Mouse (Mus musculus) kidney, embryonic 16.5 days (tissue): ENCODE measurements around the gene Nmrk1. TPM values are rescaled to one million over a fixed set of nuclear protein-coding genes. Genes with fewer than 3 reads are reported as not detected.

ENCODE experiments used
- ATAC-seq: fragments of 200-750 bp; cut with Nextera tagmentation; 2 replicates; pipeline ENCODE4 v1.8.0; 2017; ENCODE audit warnings: moderate TSS enrichment; ENCODE audit not compliant: low FRiP score, low TSS enrichment
- H3K27ac ChIP-seq: fragments of 300-500 bp; sonication (generic); 2 replicates; pipeline ENCODE4 v1.5.1; 2014; ENCODE audit warnings: low read length
- H3K27me3 ChIP-seq: fragments of 300-500 bp; sonication (generic); 2 replicates; pipeline ENCODE4 v1.6.1; 2014; ENCODE audit warnings: low read length, control low read depth, mixed read lengths; ENCODE audit not compliant: insufficient read depth
- H3K36me3 ChIP-seq: fragments of 300-500 bp; sonication (generic); 2 replicates; pipeline ENCODE4 v1.6.1; 2014; ENCODE audit warnings: low read length, control low read depth, mixed read lengths; ENCODE audit not compliant: insufficient read depth
- H3K4me1 ChIP-seq: fragments of 300-500 bp; sonication (generic); 2 replicates; pipeline ENCODE4 v1.6.1; 2014; ENCODE audit warnings: low read length, control low read depth, mixed read lengths; ENCODE audit not compliant: insufficient read depth
- H3K4me2 ChIP-seq: fragments of 300-500 bp; sonication (generic); replicated peaks from 2 replicates; pipeline ENCODE4 v1.6.1; 2014; ENCODE audit warnings: low read depth, low read length
- H3K4me3 ChIP-seq: fragments of 300-500 bp; sonication (generic); 2 replicates; pipeline ENCODE4 v1.5.1; 2014; ENCODE audit warnings: mild to moderate bottlenecking, low read length
- H3K9ac ChIP-seq: fragments of 300-500 bp; sonication (generic); replicated peaks from 2 replicates; pipeline ENCODE4 v1.6.1; 2014; ENCODE audit warnings: low read length
- H3K9me3 ChIP-seq: fragments of 300-500 bp; sonication (generic); 2 replicates; pipeline ENCODE4 v1.6.1; 2016; ENCODE audit warnings: low read length, control low read depth
- WGBS: fragments of 180-500 bp; shearing (Covaris S2); extraction: QIAGEN DNeasy Blood & Tissue Kit; methylation state at CpG from one replicate; pipeline ENCODE4 v1.1.7; 2014; 5-methylcytosine and 5-hydroxymethylcytosine counted together
- polyA plus RNA-seq: library from polyadenylated mRNA; unstranded; fragments of >200 nt; fragmentation: Nextera tagmentation; extraction: Ambion mirVana; gene quantifications from 2 replicates; pipeline ENCODE4 v1.2.1, GENCODE M21; 2015

The Nmrk1 gene
- polyA plus RNA-seq, 1 experiment from 2014 or later, result 29.2 TPM

DNA sequence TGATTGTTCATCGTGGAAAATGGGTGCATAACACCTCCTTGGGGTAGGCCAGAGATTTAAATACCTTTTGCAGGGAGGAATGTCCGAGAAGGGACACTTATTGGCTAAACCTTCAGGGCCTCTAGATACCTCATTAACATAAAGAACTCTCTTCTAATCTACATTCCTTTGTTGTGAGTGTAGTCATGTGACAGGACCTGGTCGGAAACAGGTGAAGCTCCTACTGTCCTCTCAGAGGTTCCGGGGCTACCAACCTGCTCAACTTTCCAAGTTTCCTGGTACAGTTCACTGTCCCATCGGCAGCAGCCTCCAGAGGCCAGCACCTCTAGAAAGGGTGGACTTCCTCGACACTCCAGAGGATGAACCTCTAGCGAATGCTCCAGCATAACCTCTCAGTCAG, 24.2 kb downstream of the Nmrk1 start:
- no peaks in the 10 kb centered on the region for H3K9me3 ChIP-seq
- WGBS, result 83% methylated on average over 7 of the region's 7 CpGs
- no peaks in the 10 kb centered on the region for H3K36me3 ChIP-seq
- peaks cover 5% of the 10 kb centered on the region; the same call in 1 of the 2 replicates for H3K4me1 ChIP-seq
- H3K27ac ChIP-seq, result no peak overlapping the region
- H3K4me3 ChIP-seq, result no peak overlapping the region
- no peak overlapping the region for H3K4me2 ChIP-seq
- H3K9ac ChIP-seq, result no peak overlapping the region
- ATAC-seq, result no peak
- H3K27me3 ChIP-seq, result no peaks in the 10 kb centered on the region

GRCm38 (mm10) chr19:18658473-18658872, 26.7 kb downstream of the Nmrk1 start:
- no peaks in the 10 kb centered on the region for H3K27me3 ChIP-seq
- 63% methylated on average over 4 of the region's 4 CpGs for WGBS
- peak; percentile 59; the same call in 1 of the 2 replicates for ATAC-seq
- H3K4me2 ChIP-seq, result no peak overlapping the region
- H3K4me3 ChIP-seq, result no peak overlapping the region
- H3K4me1 ChIP-seq, result peaks cover 5% of the 10 kb centered on the region; the same call in 1 of the 2 replicates
- no peak overlapping the region for H3K9ac ChIP-seq
- H3K9me3 ChIP-seq, result no peaks in the 10 kb centered on the region
- no peaks in the 10 kb centered on the region for H3K36me3 ChIP-seq
- H3K27ac ChIP-seq, result peak overlapping the region; percentile 8; the same call in 1 of the 2 replicates

- H3K4me3 ChIP-seq, result no peak overlapping the region
- H3K27me3 ChIP-seq, result no peaks in the 10 kb centered on the region
- no peaks in the 10 kb centered on the region for H3K9me3 ChIP-seq
- WGBS, result no CpG with 5 or more reads among the region's 1 CpGs
- no peak overlapping the region for H3K27ac ChIP-seq
- ATAC-seq, result no peak
- no peaks in the 10 kb centered on the region for H3K36me3 ChIP-seq
- peaks cover 5% of the 10 kb centered on the region; the same call in 1 of the 2 replicates for H3K4me1 ChIP-seq
- no peak overlapping the region for H3K9ac ChIP-seq
- no peak overlapping the region for H3K4me2 ChIP-seq
Measured at GRCm38 (mm10) chr19:18659349-18659748, 27.6 kb downstream of the Nmrk1 start.

GRCm38 (mm10) chr19:18660466-18660865, 28.7 kb downstream of the Nmrk1 start:
- Histone ChIP-seq H3K9ac (no peak overlapping the region), H3K4me2 (no peak overlapping the region), H3K9me3 (no peaks in the 10 kb centered on the region), H3K27me3 (no peaks in the 10 kb centered on the region), H3K4me1 (peaks cover 5% of the 10 kb centered on the region; the same call in 1 of the 2 replicates), H3K36me3 (no peaks in the 10 kb centered on the region), H3K4me3 (no peak overlapping the region), H3K27ac (no peak overlapping the region)
- WGBS, result 87% methylated on average over 3 of the region's 3 CpGs
- ATAC-seq, result no peak

GRCm38 (mm10) chr19:18661683-18662082, 29.9 kb downstream of the Nmrk1 start:
- Histone ChIP-seq H3K9ac (no peak overlapping the region), H3K4me1 (peaks cover 5% of the 10 kb centered on the region; the same call in 1 of the 2 replicates), H3K4me3 (no peak overlapping the region), H3K4me2 (no peak overlapping the region), H3K9me3 (no peaks in the 10 kb centered on the region), H3K27me3 (no peaks in the 10 kb centered on the region), H3K27ac (no peak overlapping the region), H3K36me3 (no peaks in the 10 kb centered on the region)
- WGBS, result 43% methylated on average over 1 of the region's 1 CpGs
- ATAC-seq, result no peak

DNA sequence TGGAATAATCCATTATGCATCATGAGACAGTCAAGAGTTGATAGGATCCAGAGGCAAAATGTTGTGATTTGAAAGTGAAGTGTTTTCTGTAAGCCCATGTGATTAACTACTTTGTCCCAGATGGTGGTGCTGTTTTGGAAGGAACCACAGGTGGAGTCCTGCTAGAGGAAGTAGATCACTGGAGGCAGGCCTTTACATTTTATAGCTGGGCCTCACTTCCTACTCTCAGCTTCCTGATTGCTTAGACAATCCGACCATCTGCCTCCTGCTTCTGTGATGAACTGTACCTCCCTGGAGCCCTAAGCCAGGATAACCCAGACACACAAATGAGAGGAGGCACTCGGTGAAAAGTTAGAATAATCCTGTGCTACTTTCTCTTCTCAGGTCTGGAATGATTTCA, 32.2 kb downstream of the Nmrk1 start:
- Histone ChIP-seq H3K9ac (no peak overlapping the region), H3K36me3 (no peaks in the 10 kb centered on the region), H3K27ac (no peak overlapping the region), H3K4me1 (no peaks in the 10 kb centered on the region), H3K9me3 (no peaks in the 10 kb centered on the region), H3K4me3 (no peak overlapping the region), H3K4me2 (no peak overlapping the region), H3K27me3 (no peaks in the 10 kb centered on the region)
- ATAC-seq, result no peak
- WGBS, result 59% methylated on average over 2 of the region's 2 CpGs

- no peak overlapping the region for H3K4me2 ChIP-seq
- 95% methylated on average over 7 of the region's 7 CpGs for WGBS
- no peak overlapping the region for H3K4me3 ChIP-seq
- H3K9ac ChIP-seq, result no peak overlapping the region
- ATAC-seq, result no peak
- H3K9me3 ChIP-seq, result no peaks in the 10 kb centered on the region
- peaks cover 11% of the 10 kb centered on the region for H3K4me1 ChIP-seq
- H3K36me3 ChIP-seq, result no peaks in the 10 kb centered on the region
- H3K27me3 ChIP-seq, result no peaks in the 10 kb centered on the region
- H3K27ac ChIP-seq, result no peak overlapping the region
Measured at GRCm38 (mm10) chr19:18666966-18667365, 35.2 kb downstream of the Nmrk1 start.

- H3K4me1 ChIP-seq, result peaks cover 27% of the 10 kb centered on the region
- ATAC-seq, result no peak
- WGBS, result 96% methylated on average over 7 of the region's 7 CpGs
- H3K27ac ChIP-seq, result no peak overlapping the region
- no peaks in the 10 kb centered on the region for H3K36me3 ChIP-seq
- no peak overlapping the region for H3K9ac ChIP-seq
- no peak overlapping the region for H3K4me3 ChIP-seq
- H3K27me3 ChIP-seq, result no peaks in the 10 kb centered on the region
- no peak overlapping the region for H3K4me2 ChIP-seq
- no peaks in the 10 kb centered on the region for H3K9me3 ChIP-seq
Measured at GRCm38 (mm10) chr19:18669551-18669950, 37.8 kb downstream of the Nmrk1 start.

DNA sequence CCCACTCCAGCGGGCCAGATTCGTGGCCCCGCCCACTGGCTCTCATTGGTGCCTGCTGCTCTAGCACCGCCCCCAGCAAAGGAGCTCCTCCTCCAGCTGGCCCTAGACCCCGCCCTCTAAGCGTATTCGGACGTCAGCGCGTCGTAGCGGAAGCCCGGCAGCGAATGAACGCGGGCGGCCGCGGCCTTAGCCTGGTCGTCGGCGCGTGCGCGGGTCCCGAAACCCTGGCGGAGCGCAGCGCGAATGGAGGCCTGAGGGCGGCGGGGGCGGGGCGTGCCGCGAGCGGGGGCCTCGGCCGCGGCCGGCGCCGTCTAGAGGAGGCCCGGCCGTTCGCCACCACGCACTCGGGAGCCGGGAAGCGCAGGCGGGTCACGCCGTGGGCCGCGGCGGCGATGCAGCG, 38.9 kb downstream of the Nmrk1 start, which contains the start of gene Carnmt1:
TSS of gene Carnmt1 (plus strand) at position 157 of the 400 bp plus-strand sequence.
- Histone ChIP-seq H3K9me3 (no peaks in the 10 kb centered on the region), H3K27me3 (no peaks in the 10 kb centered on the region), H3K4me1 (peaks cover 27% of the 10 kb centered on the region), H3K4me2 (peak within 1 kb of the TSS; percentile 86), H3K9ac (peak within 1 kb of the TSS; percentile 92), H3K36me3 (no peaks in the 10 kb centered on the region), H3K27ac (peak within 1 kb of the TSS; percentile 88), H3K4me3 (peak within 1 kb of the TSS; percentile 91)
- peak; percentile 98 for ATAC-seq
- WGBS, result 0% methylated on average over 40 of the region's 58 CpGs

- no peaks in the 10 kb centered on the region for H3K9me3 ChIP-seq
- H3K4me1 ChIP-seq, result peaks cover 29% of the 10 kb centered on the region
- under 1% methylated on average over 59 of the region's 64 CpGs for WGBS
- no peaks in the 10 kb centered on the region for H3K36me3 ChIP-seq
- peak; percentile 77 for ATAC-seq
- H3K9ac ChIP-seq, result peak overlapping the region; percentile 92
- no peaks in the 10 kb centered on the region for H3K27me3 ChIP-seq
- H3K27ac ChIP-seq, result peak overlapping the region; percentile 88
- peak overlapping the region; percentile 86 for H3K4me2 ChIP-seq
- peak overlapping the region; percentile 91 for H3K4me3 ChIP-seq
Measured at GRCm38 (mm10) chr19:18671056-18671741, 39.4 kb downstream of the Nmrk1 start.
